Mouse (Mus musculus): Measurements from ENCODE around the gene D630045J12Rik.

DNA sequence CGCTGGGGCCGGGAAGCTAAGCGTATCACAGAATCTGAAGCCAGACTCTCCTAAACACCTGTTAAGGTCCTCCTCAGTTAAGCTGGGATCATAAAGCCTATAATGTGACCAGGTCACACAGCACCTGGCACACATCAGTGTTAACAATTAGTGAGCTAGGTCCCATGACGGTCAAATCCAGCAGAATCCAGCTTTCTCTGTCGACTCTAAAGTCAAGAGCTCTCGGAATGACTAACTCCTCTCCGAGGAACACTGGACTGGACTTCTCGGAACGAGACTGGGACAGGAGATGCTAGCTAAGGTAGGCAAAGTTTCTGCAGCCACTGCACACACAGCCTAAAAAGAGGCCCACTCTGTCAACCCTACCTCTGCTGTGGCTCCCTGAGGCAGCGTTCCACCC is 1.7 kb downstream of the D630045J12Rik start:
- TF ChIP-seq CTCF (IDR thresholded peaks at IDR 0.05; ENCODE audit: control insufficient read depth, insufficient read depth, low read length), result no peak
- no peak for TF ChIP-seq POLR2A (IDR thresholded peaks at IDR 0.05; ENCODE audit: borderline replicate concordance, control insufficient read depth, low read depth, low read length)
